Mouse (Mus musculus) forebrain, embryonic 12.5 days (tissue): Measurements from ENCODE around the gene Oxa1l. TPM values are rescaled to one million over a fixed set of nuclear protein-coding genes. Genes with fewer than 3 reads are reported as not detected.

ENCODE experiments used
- ATAC-seq: fragments of 200-750 bp; cut with Nextera tagmentation; 2 replicates; pipeline ENCODE4 v1.8.0; 2017; ENCODE audit warnings: moderate TSS enrichment; ENCODE audit not compliant: low FRiP score
- H3K27ac ChIP-seq: fragments of 300-500 bp; sonication (generic); 2 replicates; pipeline ENCODE4 v1.5.1; 2016; ENCODE audit warnings: mild to moderate bottlenecking
- H3K27me3 ChIP-seq: fragments of 300-500 bp; sonication (generic); 2 replicates; pipeline ENCODE4 v1.6.1; 2016; ENCODE audit warnings: mild to moderate bottlenecking
- H3K36me3 ChIP-seq: fragments of 300-500 bp; sonication (generic); replicated peaks from 2 replicates; pipeline ENCODE4 v1.6.1; 2016; ENCODE audit warnings: mild to moderate bottlenecking
- H3K4me1 ChIP-seq: fragments of 300-500 bp; sonication (generic); 2 replicates; pipeline ENCODE4 v1.6.1; 2016
- H3K4me2 ChIP-seq: fragments of 300-500 bp; sonication (generic); 2 replicates; pipeline ENCODE4 v1.6.1; 2016; ENCODE audit warnings: mild to moderate bottlenecking, moderate library complexity
- H3K4me3 ChIP-seq: fragments of 300-500 bp; sonication (generic); replicated peaks from 2 replicates; pipeline ENCODE4 v1.5.1; 2016; ENCODE audit warnings: mild to moderate bottlenecking
- H3K9ac ChIP-seq: fragments of 300-500 bp; sonication (generic); 2 replicates; pipeline ENCODE4 v1.6.1; 2016; ENCODE audit warnings: mild to moderate bottlenecking
- H3K9me3 ChIP-seq: fragments of 300-500 bp; sonication (generic); 2 replicates; pipeline ENCODE4 v1.6.1; 2016
- WGBS: fragments of 180-500 bp; shearing (Covaris S2); methylation state at CpG from one replicate; pipeline ENCODE4 v1.1.7; 2016; 5-methylcytosine and 5-hydroxymethylcytosine counted together
- polyA plus RNA-seq: library from polyadenylated mRNA; unstranded; fragments of >200 nt; fragmentation: Nextera tagmentation; extraction: Ambion mirVana; gene quantifications from 2 replicates; pipeline ENCODE4 v1.2.1, GENCODE M21; 2016

The Oxa1l gene
- polyA plus RNA-seq, 1 experiment from 2014 or later: 42.6 TPM

DNA sequence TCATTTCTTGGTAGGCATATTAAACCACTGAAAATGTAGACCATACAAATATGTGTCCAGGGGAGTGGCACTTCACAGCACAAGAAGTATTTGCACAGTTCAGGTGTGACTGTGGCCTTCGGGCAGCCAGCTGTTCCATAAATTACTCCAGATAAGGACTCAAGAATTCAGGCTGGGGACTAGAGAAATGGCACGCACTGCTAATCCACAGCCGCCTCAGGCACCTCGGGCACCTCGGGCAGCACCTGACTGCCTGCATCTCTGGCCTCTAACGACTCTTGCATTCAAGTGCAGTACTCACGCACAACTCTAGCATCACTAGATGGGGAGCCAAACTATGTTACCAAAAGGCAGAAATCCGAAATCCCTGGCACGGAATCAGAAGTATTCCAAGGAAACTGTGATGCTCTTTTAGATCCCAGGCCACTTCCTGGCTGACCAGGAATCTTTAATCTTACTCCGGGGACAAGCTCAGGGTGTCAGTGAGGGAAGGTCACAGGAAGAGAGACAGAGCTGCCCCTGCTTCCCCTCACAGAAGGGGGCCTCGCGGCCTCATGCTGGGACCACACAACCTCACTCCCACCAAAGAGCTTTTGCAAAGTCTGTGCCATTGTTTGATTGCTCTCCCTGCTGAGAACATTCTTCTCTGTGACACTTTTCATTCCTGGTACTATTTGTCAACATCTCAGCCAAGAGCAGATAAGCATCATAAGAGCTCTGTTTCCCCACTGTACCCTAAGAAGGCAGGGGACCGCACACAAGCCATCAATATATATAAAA is 54.8 kb downstream of the Oxa1l start:
- H3K4me1 ChIP-seq: peaks cover 22% of the 10 kb centered on the region
- H3K27me3 ChIP-seq: peaks cover 42% of the 10 kb centered on the region
- no peak overlapping the region for H3K4me2 ChIP-seq
- no peak overlapping the region for H3K4me3 ChIP-seq
- ATAC-seq: no peak
- H3K9me3 ChIP-seq: no peaks in the 10 kb centered on the region
- H3K36me3 ChIP-seq: no peaks in the 10 kb centered on the region
- H3K9ac ChIP-seq: no peak overlapping the region
- no peak overlapping the region for H3K27ac ChIP-seq
- WGBS: 6% methylated on average over 13 of the region's 13 CpGs

DNA sequence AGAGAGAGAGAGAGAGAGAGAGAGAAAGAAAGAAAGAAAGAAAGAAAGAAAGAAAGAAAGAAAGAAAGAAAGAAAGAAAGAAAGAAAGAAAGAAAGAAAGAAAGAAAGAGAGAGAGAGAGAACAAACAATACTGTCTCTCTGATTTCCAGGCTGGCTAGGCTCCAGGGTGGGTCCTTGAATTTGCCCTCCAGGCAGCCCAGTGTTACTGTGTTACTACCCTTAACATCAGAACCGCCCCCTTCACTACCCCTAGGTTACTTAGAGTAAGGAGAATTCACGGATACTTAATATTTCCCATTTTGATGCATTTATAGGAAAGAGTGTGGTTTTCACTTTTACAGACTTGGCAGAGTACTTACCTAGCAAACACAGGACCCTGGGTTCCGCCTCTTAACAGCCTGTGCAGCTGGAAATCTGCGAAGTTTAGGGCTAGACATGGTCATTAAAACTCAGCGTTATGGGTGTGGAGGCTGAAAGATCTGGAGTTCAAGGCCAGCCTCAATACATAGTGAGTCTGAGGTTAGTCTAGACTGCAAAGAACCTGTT is 55.7 kb downstream of the Oxa1l start:
- ATAC-seq: no peak
- 29% methylated on average over 5 of the region's 5 CpGs for WGBS
- peaks cover 42% of the 10 kb centered on the region for H3K27me3 ChIP-seq
- no peaks in the 10 kb centered on the region for H3K36me3 ChIP-seq
- H3K9me3 ChIP-seq: no peaks in the 10 kb centered on the region
- H3K4me1 ChIP-seq: peaks cover 22% of the 10 kb centered on the region
- H3K4me2 ChIP-seq: no peak overlapping the region
- H3K27ac ChIP-seq: no peak overlapping the region
- H3K9ac ChIP-seq: no peak overlapping the region
- H3K4me3 ChIP-seq: no peak overlapping the region

DNA sequence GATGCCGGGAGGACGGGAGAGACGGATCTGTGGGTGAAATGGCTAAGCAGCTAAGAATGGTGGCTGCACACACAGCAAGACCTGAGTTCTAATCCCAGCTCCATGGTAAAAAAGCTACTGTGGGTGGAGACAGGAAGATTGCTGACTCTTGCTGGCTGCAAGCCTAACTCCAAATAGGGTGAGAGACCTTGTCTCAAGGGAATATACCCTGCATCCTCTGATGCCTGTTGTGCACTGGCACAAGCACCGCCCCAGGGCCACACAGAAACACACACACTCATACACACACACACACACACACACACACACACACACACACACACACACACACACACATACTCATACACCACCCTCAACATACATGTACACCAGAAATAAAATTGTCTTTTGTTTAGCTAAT is 56.2 kb downstream of the Oxa1l start:
- 46% methylated on average over 4 of the region's 4 CpGs for WGBS
- Histone ChIP-seq H3K27me3 (peaks cover 42% of the 10 kb centered on the region), H3K9me3 (no peaks in the 10 kb centered on the region), H3K4me1 (peaks cover 22% of the 10 kb centered on the region), H3K36me3 (no peaks in the 10 kb centered on the region), H3K9ac (no peak overlapping the region), H3K4me2 (no peak overlapping the region), H3K4me3 (no peak overlapping the region), H3K27ac (no peak overlapping the region)
- ATAC-seq: no peak

DNA sequence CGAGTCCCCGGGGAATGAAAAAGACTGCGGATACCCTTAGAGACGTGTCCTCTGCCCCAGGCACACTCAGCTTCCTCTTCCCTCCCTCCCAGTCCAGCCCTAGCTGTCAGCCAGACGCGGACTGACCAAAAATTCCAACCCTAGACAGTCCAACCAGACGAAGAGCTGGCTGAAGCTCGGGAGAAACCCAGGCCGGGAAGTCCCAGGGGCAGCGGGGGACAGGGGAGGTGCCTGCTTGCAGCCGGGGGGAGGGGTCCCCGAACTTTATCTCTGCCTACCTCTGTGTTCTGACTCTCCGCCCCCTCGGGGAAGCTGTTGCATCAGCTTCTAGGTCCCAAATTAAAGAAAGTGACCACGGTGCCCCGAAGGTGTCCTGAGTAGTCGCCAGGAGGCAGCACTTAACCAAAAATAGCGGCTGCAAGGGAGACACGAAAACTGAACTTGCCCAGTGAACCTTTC is 57.0 kb downstream of the Oxa1l start, which contains the start of gene Slc7a7:
Gene Slc7a7 (minus strand): TSS at position 158 of the 459 bp plus-strand sequence.
- no peak for ATAC-seq
- no peak within 1 kb of the TSS for H3K4me3 ChIP-seq
- no peaks in the 10 kb centered on the region for H3K36me3 ChIP-seq
- H3K9me3 ChIP-seq: no peaks in the 10 kb centered on the region
- H3K4me1 ChIP-seq: peaks cover 22% of the 10 kb centered on the region
- H3K27me3 ChIP-seq: peaks cover 42% of the 10 kb centered on the region
- H3K9ac ChIP-seq: no peak within 1 kb of the TSS
- H3K27ac ChIP-seq: no peak within 1 kb of the TSS
- WGBS: 7% methylated on average over 19 of the region's 19 CpGs
- H3K4me2 ChIP-seq: peak within 1 kb of the TSS; percentile 15; the same call in 1 of the 2 replicates

Other genes starting within 250 kb of the Oxa1l start
- 234 and 241 TPM in 2 replicates for gene Dad1, start 106.7 kb upstream of the Oxa1l start, polyA plus RNA-seq
- 46.3 and 48.5 TPM in 2 replicates for gene Abhd4, start 106.6 kb upstream of the Oxa1l start, polyA plus RNA-seq
- not detected in 2 replicates for gene Olfr49, start 75.9 kb upstream of the Oxa1l start, polyA plus RNA-seq
- 4.2 and 5.4 TPM in 2 replicates for gene Slc7a7, start 56.9 kb downstream of the Oxa1l start, polyA plus RNA-seq
- 274 and 307 TPM in 2 replicates for gene Mrpl52, start 66.1 kb downstream of the Oxa1l start, polyA plus RNA-seq
- 76.0 and 79.2 TPM in 2 replicates for gene Mmp14, start 70.8 kb downstream of the Oxa1l start, polyA plus RNA-seq
- 26.2 and 29.8 TPM in 2 replicates for gene Lrp10, start 103.3 kb downstream of the Oxa1l start, polyA plus RNA-seq
- gene Rem2, start 115.3 kb downstream of the Oxa1l start, polyA plus RNA-seq: 26.1 and 29.9 TPM in 2 replicates
- 122 and 125 TPM in 2 replicates for gene Prmt5, start 156.7 kb downstream of the Oxa1l start, polyA plus RNA-seq
- 43.5 and 47.5 TPM in 2 replicates for gene Haus4, start 193.8 kb downstream of the Oxa1l start, polyA plus RNA-seq
- gene Ajuba, start 216.7 kb downstream of the Oxa1l start, polyA plus RNA-seq: 37.5 and 47.3 TPM in 2 replicates
- gene 4931414P19Rik, start 245.2 kb downstream of the Oxa1l start, polyA plus RNA-seq: 9.0 and 9.2 TPM in 2 replicates